Mouse (Mus musculus) liver, embryonic 11.5 days (tissue): Measurements from ENCODE around the gene Oaz1. TPM values are rescaled to one million over a fixed set of nuclear protein-coding genes. Genes with fewer than 3 reads are reported as not detected.

ENCODE experiments used
- ATAC-seq: fragments of 200-750 bp; cut with Nextera tagmentation; replicated peaks from 2 replicates; pipeline ENCODE4 v1.8.0; 2017; ENCODE audit warnings: moderate number of reproducible peaks, mild to moderate bottlenecking, moderate TSS enrichment, moderate library complexity; ENCODE audit not compliant: low FRiP score
- DNase-seq: peaks from one replicate; pipeline ENCODE4 v3.0.0-alpha.2; 2017; ENCODE audit warnings: low spot score
- H3K27ac ChIP-seq: fragments of 300-500 bp; sonication (generic); 2 replicates; pipeline ENCODE4 v1.5.1; 2014; ENCODE audit warnings: mild to moderate bottlenecking, low read depth, low read length, control low read depth
- H3K27me3 ChIP-seq: fragments of 300-500 bp; sonication (generic); replicated peaks from 2 replicates; pipeline ENCODE4 v1.6.1; 2014; ENCODE audit warnings: low read length, mixed read lengths; ENCODE audit not compliant: control insufficient read depth, insufficient read depth
- H3K36me3 ChIP-seq: fragments of 300-500 bp; sonication (generic); 2 replicates; pipeline ENCODE4 v1.6.1; 2014; ENCODE audit warnings: mild to moderate bottlenecking, low read length, moderate library complexity, mixed read lengths; ENCODE audit not compliant: control insufficient read depth, insufficient read depth
- H3K4me1 ChIP-seq: fragments of 300-500 bp; sonication (generic); replicated peaks from 2 replicates; pipeline ENCODE4 v1.6.1; 2014; ENCODE audit warnings: low read length, mixed read lengths; ENCODE audit not compliant: control insufficient read depth, insufficient read depth
- H3K4me2 ChIP-seq: fragments of 300-500 bp; sonication (generic); 2 replicates; pipeline ENCODE4 v1.6.1; 2014; ENCODE audit warnings: mild to moderate bottlenecking, control low read depth, moderate library complexity
- H3K4me3 ChIP-seq: fragments of 300-500 bp; sonication (generic); 2 replicates; pipeline ENCODE4 v1.5.1; 2014; ENCODE audit warnings: low read depth, low read length, control low read depth
- H3K9ac ChIP-seq: fragments of 300-500 bp; sonication (generic); 2 replicates; pipeline ENCODE4 v1.6.1; 2014; ENCODE audit warnings: low read depth, low read length, control low read depth
- H3K9me3 ChIP-seq: fragments of 300-500 bp; sonication (generic); 2 replicates; pipeline ENCODE4 v1.6.1; 2016; ENCODE audit warnings: low read length, inconsistent platforms, mixed read lengths; ENCODE audit not compliant: control insufficient read depth
- WGBS: fragments of 180-500 bp; shearing (Covaris S2); extraction: QIAGEN DNeasy Blood & Tissue Kit; methylation state at CpG from one replicate; pipeline ENCODE4 v1.1.7; 2014; 5-methylcytosine and 5-hydroxymethylcytosine counted together
- polyA plus RNA-seq: library from polyadenylated mRNA; unstranded; fragments of >200 nt; fragmentation: Nextera tagmentation; extraction: Ambion mirVana; gene quantifications from 2 replicates; pipeline ENCODE4 v1.2.1, GENCODE M21; 2014

The Oaz1 gene
- polyA plus RNA-seq, 1 experiment from 2014 or later: 1,800 TPM

DNA sequence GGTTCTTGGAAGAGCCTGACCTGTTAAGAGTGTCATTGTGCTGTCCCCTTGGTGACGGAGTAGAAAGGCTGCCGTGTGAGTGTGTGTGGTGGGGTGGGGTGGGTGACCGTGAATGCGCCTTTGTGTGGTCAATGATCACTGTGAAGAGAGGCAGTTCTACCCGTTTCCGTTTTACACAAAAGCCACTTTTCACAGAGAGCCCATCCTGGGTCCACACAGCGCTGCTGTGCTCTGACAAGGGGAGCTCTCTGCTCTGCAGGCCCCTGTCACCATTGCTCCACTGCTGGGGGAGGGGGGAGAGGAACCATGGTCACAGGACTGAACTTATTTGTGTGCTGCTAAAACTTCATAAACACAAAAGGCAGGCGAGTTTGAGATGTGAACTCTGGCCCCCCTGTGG is 30.9 kb downstream of the Oaz1 start:
- no peaks in the 10 kb centered on the region for H3K27me3 ChIP-seq
- H3K9ac ChIP-seq: peak overlapping the region; percentile 96
- peaks cover 9% of the 10 kb centered on the region; the same call in 1 of the 2 replicates for H3K36me3 ChIP-seq
- peak overlapping the region; percentile 96 for H3K27ac ChIP-seq
- WGBS: 61% methylated on average over 8 of the region's 8 CpGs
- peaks cover 51% of the 10 kb centered on the region for H3K4me1 ChIP-seq
- H3K9me3 ChIP-seq: no peaks in the 10 kb centered on the region
- ATAC-seq (no peak), DNase-seq (no peak)
- peak overlapping the region; percentile 90 for H3K4me2 ChIP-seq
- H3K4me3 ChIP-seq: peak overlapping the region; percentile 96

DNA sequence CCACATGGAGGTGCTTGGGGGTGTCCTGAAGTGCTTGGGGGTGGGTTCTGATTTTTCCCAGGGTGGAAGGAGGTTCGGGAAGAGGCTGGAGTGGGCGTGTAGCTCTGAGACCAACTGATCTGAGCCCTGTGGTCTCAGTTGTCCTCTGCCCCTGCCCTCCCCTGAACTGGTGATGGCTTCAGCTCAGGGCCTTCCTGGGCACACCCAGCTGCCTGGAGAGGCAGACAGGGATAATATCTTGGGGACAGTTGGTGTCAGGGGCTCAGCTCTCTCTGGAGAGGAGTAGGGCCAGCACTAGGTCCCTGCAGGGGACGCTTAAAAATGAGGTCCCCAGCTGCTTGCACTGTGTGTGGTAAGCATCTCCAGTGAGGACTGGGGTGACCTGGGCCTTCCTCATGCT is 31.4 kb downstream of the Oaz1 start:
- peak overlapping the region; percentile 96 for H3K4me3 ChIP-seq
- H3K4me1 ChIP-seq: peaks cover 56% of the 10 kb centered on the region
- peaks cover 12% of the 10 kb centered on the region; the same call in 1 of the 2 replicates for H3K36me3 ChIP-seq
- ATAC-seq: peak; percentile 70
- no peaks in the 10 kb centered on the region for H3K27me3 ChIP-seq
- H3K4me2 ChIP-seq: peak overlapping the region; percentile 90
- WGBS: 39% methylated on average over 3 of the region's 3 CpGs
- no peaks in the 10 kb centered on the region for H3K9me3 ChIP-seq
- peak overlapping the region; percentile 96 for H3K27ac ChIP-seq
- DNase-seq: no peak
- H3K9ac ChIP-seq: peak overlapping the region; percentile 96

DNA sequence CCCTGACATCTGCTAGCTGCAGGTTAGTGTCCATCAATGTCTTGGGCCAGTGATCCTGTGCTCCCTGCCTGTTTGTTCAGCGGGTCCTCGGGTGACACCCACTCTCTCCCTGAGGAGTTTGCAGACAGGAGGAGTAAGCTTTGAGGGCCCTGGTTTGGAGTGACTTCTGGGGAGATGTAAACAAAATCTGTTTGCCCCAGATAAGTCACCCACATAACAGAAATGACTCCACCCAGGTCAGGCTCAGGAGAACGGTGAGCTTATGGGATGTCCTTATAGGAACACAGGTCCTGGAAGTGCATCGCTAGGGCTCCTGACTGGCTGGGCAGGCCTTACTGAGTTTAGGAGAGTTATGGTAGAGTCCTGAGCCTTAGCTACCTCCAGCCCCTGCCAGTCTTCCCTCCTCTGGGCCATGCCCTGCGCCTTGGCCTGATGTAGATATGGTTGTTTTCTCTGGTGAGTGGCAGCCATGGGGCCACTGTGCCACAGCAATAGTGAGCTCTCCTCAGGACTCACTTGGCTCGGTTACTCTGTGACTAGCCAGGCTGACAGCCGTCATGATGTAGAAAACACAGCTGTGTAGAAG is 32.0 kb downstream of the Oaz1 start:
- H3K4me1 ChIP-seq: peaks cover 60% of the 10 kb centered on the region
- peak overlapping the region; percentile 90 for H3K4me2 ChIP-seq
- WGBS: 50% methylated on average over 7 of the region's 7 CpGs
- H3K27ac ChIP-seq: peak overlapping the region; percentile 96
- peak overlapping the region; percentile 96 for H3K9ac ChIP-seq
- no peaks in the 10 kb centered on the region for H3K9me3 ChIP-seq
- DNase-seq (peak; percentile 56), ATAC-seq (peak; percentile 80)
- peak overlapping the region; percentile 96 for H3K4me3 ChIP-seq
- peaks cover 9% of the 10 kb centered on the region; the same call in 1 of the 2 replicates for H3K36me3 ChIP-seq
- no peaks in the 10 kb centered on the region for H3K27me3 ChIP-seq

DNA sequence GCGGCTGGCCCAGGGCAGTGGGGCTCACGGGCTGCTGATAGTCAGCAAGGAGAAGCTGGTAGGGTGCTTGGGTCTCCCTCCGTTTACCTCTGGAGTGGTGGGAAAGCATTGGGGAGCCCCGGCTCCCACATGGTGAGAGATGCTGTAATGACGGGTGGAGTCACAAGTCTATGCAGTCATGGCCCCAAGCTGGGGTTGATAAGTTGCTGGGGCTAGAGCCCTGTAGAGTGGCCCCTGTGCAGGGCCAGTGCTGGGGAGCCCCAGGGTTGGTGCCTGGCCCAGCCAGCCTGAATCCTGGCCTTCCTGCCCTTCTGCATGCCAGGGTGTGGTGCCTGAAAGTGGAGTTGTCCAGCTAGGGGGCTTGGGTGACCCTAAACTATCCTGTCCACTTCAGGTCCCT is 35.8 kb downstream of the Oaz1 start:
- H3K4me3 ChIP-seq: no peak overlapping the region

DNA sequence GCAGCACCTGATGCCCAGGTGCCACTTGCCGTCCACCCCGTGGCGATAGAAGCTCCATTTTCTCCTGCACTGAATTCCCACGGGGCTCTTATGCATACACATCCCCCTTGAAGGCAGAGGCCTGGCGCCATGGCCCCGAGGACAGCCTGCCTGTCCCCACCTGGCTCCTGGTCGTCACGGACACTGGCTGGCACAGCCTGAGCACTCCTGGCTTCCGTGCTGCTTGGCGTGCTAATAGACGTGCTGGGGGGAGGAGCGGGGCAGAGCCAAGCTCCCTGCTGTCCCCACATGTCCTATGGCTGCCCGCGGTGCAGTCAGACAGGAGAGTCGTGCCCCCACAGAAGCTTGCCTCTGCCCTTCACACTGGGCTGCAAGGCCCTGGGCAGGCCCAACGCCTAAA is 38.0 kb downstream of the Oaz1 start:
- Histone ChIP-seq H3K4me2 (no peak overlapping the region), H3K4me1 (peaks cover 20% of the 10 kb centered on the region), H3K9me3 (no peaks in the 10 kb centered on the region), H3K9ac (no peak overlapping the region), H3K27ac (no peak overlapping the region), H3K36me3 (peaks cover 48% of the 10 kb centered on the region; the same call in 1 of the 2 replicates), H3K4me3 (no peak overlapping the region), H3K27me3 (no peaks in the 10 kb centered on the region)
- ATAC-seq: no peak
- no peak for DNase-seq
- WGBS: 93% methylated on average over 16 of the region's 16 CpGs

More for the DNA sequence above, 35.8 kb downstream of the Oaz1 start:
- Histone ChIP-seq H3K4me1 (peaks cover 38% of the 10 kb centered on the region), H3K36me3 (peaks cover 35% of the 10 kb centered on the region; the same call in 1 of the 2 replicates), H3K27ac (peak overlapping the region; percentile 67), H3K9me3 (no peaks in the 10 kb centered on the region), H3K4me2 (0 out of 2 replicates have a peak overlapping the region, but pooled peaks have one; percentile 2), H3K27me3 (no peaks in the 10 kb centered on the region), H3K9ac (0 out of 2 replicates have a peak overlapping the region, but pooled peaks have one; percentile 27)
- 73% methylated on average over 5 of the region's 5 CpGs for whole genome bisulfite sequencing
- no peak for DNase-seq
- peak; percentile 40; the same call in 1 of the 2 replicates for ATAC-seq

DNA sequence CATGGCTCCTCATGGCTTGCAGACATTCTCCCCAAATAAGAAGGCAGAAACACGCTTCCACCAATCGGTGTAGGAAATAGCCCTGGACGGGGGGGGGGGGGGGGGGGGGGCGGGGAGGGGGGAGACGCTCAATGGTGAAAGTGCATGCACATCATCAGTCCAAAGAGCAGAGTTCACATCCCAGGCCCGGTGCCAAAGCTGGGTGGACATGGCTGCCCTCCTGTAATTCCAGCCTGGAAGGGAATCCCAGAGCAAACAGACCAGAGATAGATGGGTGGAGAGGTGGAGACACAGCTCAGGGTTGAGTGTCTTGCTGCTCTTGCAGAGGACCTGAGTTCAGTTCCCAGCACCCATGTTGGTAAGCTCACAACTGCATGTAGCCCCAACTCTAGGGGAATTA is 44.5 kb downstream of the Oaz1 start:
- no peak for DNase-seq
- H3K9me3 ChIP-seq: no peaks in the 10 kb centered on the region
- no peak for ATAC-seq
- peaks cover 24% of the 10 kb centered on the region; the same call in 1 of the 2 replicates for H3K36me3 ChIP-seq
- WGBS: 71% methylated on average over 5 of the region's 6 CpGs
- no peak overlapping the region for H3K4me3 ChIP-seq
- no peak overlapping the region for H3K27ac ChIP-seq
- no peaks in the 10 kb centered on the region; the same call in none of the 2 replicates for H3K27me3 ChIP-seq
- H3K9ac ChIP-seq: no peak overlapping the region
- no peak overlapping the region for H3K4me2 ChIP-seq
- no peaks in the 10 kb centered on the region; the same call in 1 of the 2 replicates for H3K4me1 ChIP-seq

DNA sequence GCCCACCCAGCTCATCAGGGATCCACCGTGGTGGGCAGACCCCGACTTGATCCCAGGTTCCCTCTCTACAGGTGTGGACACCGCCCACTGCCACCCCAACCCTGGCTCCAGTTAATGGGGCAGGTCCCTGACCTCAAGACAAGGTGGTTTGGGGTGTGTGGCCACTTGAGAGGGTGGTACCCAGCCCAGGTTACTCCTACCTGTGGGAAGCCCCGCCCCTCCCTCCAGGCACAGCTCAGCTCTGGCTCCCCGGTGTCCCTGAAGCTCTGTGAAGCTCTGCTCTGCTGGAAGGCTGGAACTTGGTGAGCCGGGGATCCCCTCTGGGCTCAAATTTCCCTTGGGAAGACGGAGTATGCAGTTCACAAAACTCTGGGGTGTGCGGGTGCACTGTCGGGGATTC is 45.1 kb downstream of the Oaz1 start, which contains the start of gene Tmprss9:
Gene Tmprss9, plus strand, starts transcription at position 268 of the 400 bp plus-strand sequence.
- H3K9ac ChIP-seq: 0 out of 2 replicates have a peak within 1 kb of the TSS, but pooled peaks have one; percentile 14

DNA sequence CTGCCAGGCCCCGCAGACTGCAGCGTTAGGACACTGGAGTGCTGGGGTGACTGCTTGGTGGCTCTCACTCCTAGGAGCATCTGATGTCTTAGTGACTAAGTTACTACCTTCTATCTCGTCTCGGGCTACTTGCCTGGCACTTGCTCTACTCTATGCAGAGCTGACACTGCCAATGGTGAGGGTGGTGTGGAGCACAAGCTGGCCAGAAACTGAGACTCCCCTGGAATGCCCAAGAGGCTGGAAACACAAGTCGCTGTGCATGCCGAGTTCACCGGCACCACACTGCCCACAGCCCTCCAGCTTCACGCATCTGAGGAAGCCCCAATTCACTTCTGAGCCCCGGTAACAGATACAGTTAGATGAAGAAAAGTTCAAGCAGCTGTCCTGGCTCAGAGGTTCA is 47.6 kb downstream of the Oaz1 start:
- H3K4me1 ChIP-seq: no peaks in the 10 kb centered on the region; the same call in none of the 2 replicates
- 74% methylated on average over 9 of the region's 9 CpGs for WGBS
- H3K4me2 ChIP-seq: no peak overlapping the region
- DNase-seq (no peak), ATAC-seq (no peak)
- H3K36me3 ChIP-seq: no peaks in the 10 kb centered on the region
- no peaks in the 10 kb centered on the region for H3K9me3 ChIP-seq
- H3K4me3 ChIP-seq: no peak overlapping the region
- no peaks in the 10 kb centered on the region; the same call in none of the 2 replicates for H3K27me3 ChIP-seq
- no peak overlapping the region for H3K9ac ChIP-seq
- H3K27ac ChIP-seq: no peak overlapping the region

More for the DNA sequence above, 45.1 kb downstream of the Oaz1 start, which contains the start of gene Tmprss9:
- H3K27me3 ChIP-seq: no peaks in the 10 kb centered on the region; the same call in none of the 2 replicates
- H3K9me3 ChIP-seq: no peaks in the 10 kb centered on the region
- H3K27ac ChIP-seq: no peak within 1 kb of the TSS
- no peak within 1 kb of the TSS for H3K4me3 ChIP-seq
- no peak for DNase-seq
- H3K36me3 ChIP-seq: peaks cover 20% of the 10 kb centered on the region; the same call in 1 of the 2 replicates
- 28% methylated on average over 9 of the region's 9 CpGs for WGBS
- H3K4me2 ChIP-seq: no peak within 1 kb of the TSS
- H3K4me1 ChIP-seq: no peaks in the 10 kb centered on the region; the same call in 1 of the 2 replicates
- ATAC-seq: no peak
